Comparison of ENCODE assay signal across 16 mouse cellular contexts in the genomic region with DNA sequence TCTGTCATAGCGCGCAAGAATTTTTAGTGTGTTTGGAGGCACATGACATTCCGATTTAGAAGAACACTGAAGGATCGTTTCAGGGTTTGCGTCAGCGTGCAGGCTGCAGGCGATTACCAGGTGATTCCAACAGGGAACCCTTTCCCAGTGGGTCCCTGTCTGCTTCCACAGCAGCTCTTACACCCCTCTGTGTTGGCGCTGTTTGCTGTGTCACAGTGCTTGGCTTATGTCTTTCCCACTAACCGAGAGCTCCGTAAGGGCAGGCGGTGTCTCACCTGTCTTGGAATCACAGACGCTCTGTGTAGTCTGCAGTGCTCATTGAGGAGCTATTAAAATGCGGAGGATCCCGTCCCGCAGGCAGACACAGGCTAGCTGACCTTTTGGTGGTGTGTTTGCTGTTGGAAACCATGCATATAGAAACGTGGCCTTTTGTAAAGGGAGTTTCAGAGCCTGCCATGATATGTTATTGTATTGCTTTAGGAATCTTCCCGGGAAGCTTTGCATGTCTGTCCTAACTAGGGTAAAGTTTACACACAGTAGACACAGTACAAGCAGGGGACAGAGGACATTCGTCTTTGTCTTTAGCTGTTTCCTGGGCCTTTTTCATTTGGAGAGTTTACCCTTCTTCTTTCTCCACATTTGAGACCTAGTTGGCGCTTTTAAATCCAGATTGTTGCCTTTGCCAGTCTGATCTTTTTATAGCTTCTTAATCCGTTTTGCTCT. TPM values are rescaled to one million over a fixed set of nuclear protein-coding genes. Genes with fewer than 3 reads are reported as not detected.
DNase-seq lines count a peak whose midpoint lies in the region; ATAC-seq and TF ChIP-seq lines count a peak whose summit lies in the region.
"Had no signal": no experiment of that assay in that cellular context is flagged by ENCODE, and none has a peak within 500 bp of the region (broad histone marks: within the 10 kb centered on the region; RNA-seq: fewer than 3 reads in every experiment).

No protein-coding gene starts in this region.

- H3K9me3 ChIP-seq in megakaryocyte, embryonic 14.5 days, result no peaks in the 10 kb centered on the region
- H3K9me3 ChIP-seq: embryonic facial prominence, embryonic 15.5 days; hindbrain, embryonic 12.5 days; neural tube, embryonic 12.5 days had no signal

- TF ChIP-seq CTCF in heart, adult 2 months (IDR thresholded peaks at IDR 0.05), result no peak
- TF ChIP-seq CTCF in cortical plate, adult 2 months (IDR thresholded peaks at IDR 0.05; ENCODE audit: extremely low read depth, insufficient read depth, low read length), result no peak

- H3K36me3 ChIP-seq in heart, adult 2 months (ENCODE audit: control insufficient read depth, insufficient read depth, low read length), result peaks cover 12% of the 10 kb centered on the region
- H3K36me3 ChIP-seq in megakaryocyte, embryonic 14.5 days (replicated peaks; ENCODE audit: low read length), result peaks cover 56% of the 10 kb centered on the region
- H3K36me3 ChIP-seq: embryonic facial prominence, embryonic 15.5 days; hindbrain, embryonic 12.5 days; neural tube, embryonic 12.5 days had no signal

- 0 out of 2 replicates have a peak, but pooled peaks cover 1% of the 10 kb centered on the region for H3K79me2 ChIP-seq in heart, adult 2 months (replicated peaks; ENCODE audit: control insufficient read depth, insufficient read depth, low read length)

- no peak for TF ChIP-seq POLR2A in heart, adult 2 months (IDR thresholded peaks at IDR 0.05; ENCODE audit: insufficient read depth, low read depth, low read length)
- no peak for TF ChIP-seq POLR2A in cortical plate, adult 2 months (IDR thresholded peaks at IDR 0.05; ENCODE audit: extremely low read depth, insufficient read depth, low read length)

- no peak for DNase-seq in heart, adult 2 months
- no peak for DNase-seq in heart, adult 9 months (ENCODE audit: low spot score in 2 of 2)
- DNase-seq in cerebellum, adult 18-20 months, result peak; percentile 63 to 69
- no peak for DNase-seq in gastrocnemius, postnatal 25 days
- DNase-seq in right cerebral cortex, postnatal 4 days, result no peak
- DNase-seq: adrenal gland, postnatal 10 days; kidney, adult 9 months; lung, adult 2 months; spleen, adult 18-20 months had no signal

- WGBS in heart, adult 2 months, result 74% methylated on average over 20 of the region's 20 CpGs

- H3K4me1 ChIP-seq in heart, adult 2 months (ENCODE audit: control insufficient read depth, insufficient read depth, low read length), result peaks cover 4% of the 10 kb centered on the region
- H3K4me1 ChIP-seq in megakaryocyte, embryonic 14.5 days, result peaks cover 98% of the 10 kb centered on the region
- H3K4me1 ChIP-seq in cortical plate, adult 2 months (ENCODE audit: control insufficient read depth, insufficient read depth, low read length), result peaks cover 14% of the 10 kb centered on the region
- H3K4me1 ChIP-seq: hindbrain, embryonic 12.5 days; neural tube, embryonic 12.5 days had no signal

- TF ChIP-seq EP300 in heart, adult 2 months (IDR thresholded peaks at IDR 0.05; ENCODE audit: insufficient read depth, low read depth, low read length), result no peak

- H3K4me3 ChIP-seq in heart, adult 2 months, result no peak overlapping the region
- peak overlapping the region; percentile 28 for H3K4me3 ChIP-seq in megakaryocyte, embryonic 14.5 days (replicated peaks)
- H3K4me3 ChIP-seq in cortical plate, adult 2 months (ENCODE audit: insufficient read depth, low read length), result no peak overlapping the region
- H3K4me3 ChIP-seq: embryonic facial prominence, embryonic 15.5 days; hindbrain, embryonic 12.5 days; neural tube, embryonic 12.5 days had no signal

- no peak for ATAC-seq in megakaryocyte, adult 5-6 weeks (ENCODE audit: poor library complexity, severe bottlenecking)

- no peaks in the 10 kb centered on the region for H3K27me3 ChIP-seq in heart, adult 2 months (ENCODE audit: control insufficient read depth, insufficient read depth, low read length)
- H3K27me3 ChIP-seq in megakaryocyte, embryonic 14.5 days (replicated peaks), result no peaks in the 10 kb centered on the region
- H3K27me3 ChIP-seq: CH12.LX; embryonic facial prominence, embryonic 15.5 days; hindbrain, embryonic 12.5 days; neural tube, embryonic 12.5 days had no signal

- intact Hi-C loops in heart, adult 2 months (cut with DNase I), result no loop called here

- H3K9ac ChIP-seq in heart, adult 2 months (ENCODE audit: low read depth, low read length), result peak overlapping the region; percentile 25; the same call in 1 of the 2 replicates
- H3K9ac ChIP-seq: embryonic facial prominence, embryonic 15.5 days; hindbrain, embryonic 12.5 days; neural tube, embryonic 12.5 days had no signal

- no peak overlapping the region for H3K27ac ChIP-seq in heart, adult 2 months
- H3K27ac ChIP-seq in cortical plate, adult 2 months (ENCODE audit: insufficient read depth, low read length), result peak overlapping the region; percentile 27; the same call in 1 of the 2 replicates
- H3K27ac ChIP-seq: embryonic facial prominence, embryonic 15.5 days; hindbrain, embryonic 12.5 days; neural tube, embryonic 12.5 days had no signal

RNA-seq across cellular contexts. Expression of a gene that starts 35.2 kb away (rescaled TPM):
- 10 to 100 TPM; 26.4 to 32.3 TPM for total RNA-seq in heart, adult 2 months (2021)
- polyA plus RNA-seq in heart, adult 2 months (2012; rRNA removed), result 22.7 and 45.7 TPM in 2 replicates
- 6.2 and 11.1 TPM in 2 replicates for polyA plus RNA-seq in megakaryocyte, embryonic 14.5 days (2012; ENCODE audit: insufficient read depth, low replicate concordance)
- total RNA-seq in megakaryocyte, adult 5-6 weeks (2015), result 11.8 and 12.4 TPM in 2 replicates
- 9.1 and 10.1 TPM in 2 replicates for total RNA-seq in megakaryocyte, adult 5-6 weeks (2017)
- polyA plus RNA-seq in cortical plate, adult 2 months (2012; rRNA removed), result 56.5 and 67.4 TPM in 2 replicates
- 10 to 100 TPM; 16.2 to 18.6 TPM for total RNA-seq in gastrocnemius, postnatal 25 days (2021)

Comparison
In these comparisons a context has a peak if more than half of its experiments do, and no peak if none do; other contexts are left out.
1. DNase-seq: peak in cerebellum, adult 18-20 months (2 of 2); none in heart, adult 2 months (0 of 2), heart, adult 9 months (0 of 2), gastrocnemius, postnatal 25 days (single experiment) and right cerebral cortex, postnatal 4 days (single experiment).